Mouse (Mus musculus): ENCODE data around the gene Naa60. TPM values are rescaled to one million over a fixed set of nuclear protein-coding genes. Genes with fewer than 3 reads are reported as not detected.

The Naa60 gene
- polyA plus RNA-seq, 1 experiment from 2014 or later, result 89.4 TPM

DNA sequence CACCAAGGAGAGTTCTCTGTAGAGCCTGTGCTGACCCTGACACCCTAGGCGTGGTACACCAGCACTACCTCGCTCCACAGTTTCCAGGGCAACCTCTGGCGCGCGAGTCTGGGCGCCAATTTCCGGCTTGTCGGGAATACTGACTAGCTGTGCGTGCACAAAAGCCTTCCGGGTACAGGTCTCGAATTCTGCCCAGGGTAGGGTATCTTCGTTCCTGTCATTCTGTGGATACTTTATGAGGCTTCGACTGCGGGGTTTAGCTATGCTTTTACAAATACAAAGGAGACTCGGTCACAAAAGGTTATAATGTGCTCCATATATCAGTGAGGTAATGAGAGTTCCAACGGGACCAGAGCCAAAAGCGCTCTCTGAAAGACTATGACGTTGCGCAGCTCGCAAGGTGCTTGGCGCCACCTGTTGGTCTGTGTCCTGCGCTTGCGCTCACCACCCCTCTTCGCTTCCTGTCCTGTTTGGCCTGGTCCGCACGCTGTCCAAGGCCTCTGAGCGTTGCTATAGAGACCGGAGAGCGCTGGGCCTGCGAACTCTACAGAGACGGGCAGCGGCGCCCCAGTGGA is 36.4 kb downstream of the Naa60 start, which contains the start of the genes 1700037C18Rik and Cluap1:
Gene 1700037C18Rik (minus strand): TSS at position 153 of the 575 bp plus-strand sequence.
Gene Cluap1 (plus strand): TSS at position 265 of the 575 bp plus-strand sequence.
- peak within 1 kb of the TSS; percentile 79 for H3K9ac ChIP-seq (replicated peaks; ENCODE audit: low read depth, low read length)
- 0% methylated on average over 33 of the region's 33 CpGs for WGBS

DNA sequence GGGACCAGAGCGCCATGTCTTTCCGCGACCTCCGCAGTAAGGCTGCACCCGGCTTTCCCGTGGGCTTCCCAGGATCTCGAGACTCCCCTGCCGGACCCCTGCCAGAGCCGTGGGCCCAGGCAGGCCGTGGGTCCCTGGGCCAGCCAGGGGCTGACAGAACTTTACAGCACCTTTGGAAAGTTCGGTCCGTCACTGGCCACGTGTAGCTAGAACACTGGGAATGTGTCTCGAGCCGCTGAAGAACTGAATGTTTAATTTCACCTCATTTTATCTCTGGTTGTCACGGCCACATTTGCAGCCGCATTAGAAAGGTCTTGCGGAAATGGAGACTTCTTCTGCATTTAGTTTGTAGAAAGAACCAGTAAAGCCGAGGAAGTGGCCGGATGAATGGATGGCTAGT is 36.9 kb downstream of the Naa60 start:
- H3K9ac ChIP-seq (replicated peaks; ENCODE audit: low read depth, low read length), result peak overlapping the region; percentile 79
- peaks cover 15% of the 10 kb centered on the region for H3K4me1 ChIP-seq (replicated peaks; ENCODE audit: control insufficient read depth, insufficient read depth, low read length)
- H3K9me3 ChIP-seq (ENCODE audit: control insufficient read depth, low read length), result no peaks in the 10 kb centered on the region
- H3K36me3 ChIP-seq (ENCODE audit: control insufficient read depth, insufficient read depth), result peaks cover 20% of the 10 kb centered on the region
- H3K27me3 ChIP-seq (replicated peaks; ENCODE audit: control insufficient read depth, insufficient read depth, low read length), result no peaks in the 10 kb centered on the region
- H3K4me2 ChIP-seq (ENCODE audit: low read length), result peak overlapping the region; percentile 79
- WGBS, result 6% methylated on average over 20 of the region's 20 CpGs
- peak overlapping the region; percentile 79 for H3K27ac ChIP-seq (ENCODE audit: low read length)
- ATAC-seq, result no peak
- peak overlapping the region; percentile 75 for H3K4me3 ChIP-seq (replicated peaks; ENCODE audit: low read length)

More for the DNA sequence above, 36.4 kb downstream of the Naa60 start, which contains the start of the genes 1700037C18Rik and Cluap1:
- H3K27ac ChIP-seq (ENCODE audit: low read length), result peak within 1 kb of the TSS; percentile 79
- no peaks in the 10 kb centered on the region for H3K27me3 ChIP-seq (replicated peaks; ENCODE audit: control insufficient read depth, insufficient read depth, low read length)
- H3K4me1 ChIP-seq (replicated peaks; ENCODE audit: control insufficient read depth, insufficient read depth, low read length), result peaks cover 15% of the 10 kb centered on the region
- no peaks in the 10 kb centered on the region for H3K9me3 ChIP-seq (ENCODE audit: control insufficient read depth, low read length)
- H3K4me2 ChIP-seq (ENCODE audit: low read length), result peak within 1 kb of the TSS; percentile 79
- peak within 1 kb of the TSS; percentile 75 for H3K4me3 ChIP-seq (replicated peaks; ENCODE audit: low read length)
- ATAC-seq, result peak; percentile 95
- H3K36me3 ChIP-seq (ENCODE audit: control insufficient read depth, insufficient read depth), result peaks cover 19% of the 10 kb centered on the region

DNA sequence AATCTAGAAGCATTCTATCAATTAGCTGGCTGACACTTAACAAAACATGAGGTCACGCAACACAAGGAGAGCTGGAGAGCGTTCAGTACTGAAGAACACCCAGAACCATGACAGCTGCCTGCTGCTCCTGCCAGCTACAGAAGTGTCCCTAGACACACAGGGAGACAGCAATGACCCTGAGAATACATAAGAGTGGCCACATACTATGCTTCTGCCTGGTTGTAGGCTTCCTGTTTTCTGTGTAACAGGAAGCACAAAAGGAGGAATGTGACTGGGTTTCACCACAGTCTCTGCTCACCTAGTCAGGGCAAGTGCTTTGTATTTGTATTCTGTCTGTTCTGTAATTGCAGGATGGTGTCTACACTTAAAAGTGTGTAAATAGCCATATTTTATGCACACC is 48.6 kb downstream of the Naa60 start:
- ATAC-seq, result no peak
- Histone ChIP-seq H3K36me3 (ENCODE audit: control insufficient read depth, insufficient read depth) (peaks cover 30% of the 10 kb centered on the region), H3K4me2 (ENCODE audit: low read length) (no peak overlapping the region), H3K4me1 (replicated peaks; ENCODE audit: control insufficient read depth, insufficient read depth, low read length) (no peaks in the 10 kb centered on the region), H3K27ac (ENCODE audit: low read length) (no peak overlapping the region), H3K27me3 (replicated peaks; ENCODE audit: control insufficient read depth, insufficient read depth, low read length) (no peaks in the 10 kb centered on the region), H3K4me3 (replicated peaks; ENCODE audit: low read length) (no peak overlapping the region), H3K9me3 (ENCODE audit: control insufficient read depth, low read length) (no peaks in the 10 kb centered on the region), H3K9ac (replicated peaks; ENCODE audit: low read depth, low read length) (no peak overlapping the region)
- 86% methylated on average over 2 of the region's 2 CpGs for WGBS

DNA sequence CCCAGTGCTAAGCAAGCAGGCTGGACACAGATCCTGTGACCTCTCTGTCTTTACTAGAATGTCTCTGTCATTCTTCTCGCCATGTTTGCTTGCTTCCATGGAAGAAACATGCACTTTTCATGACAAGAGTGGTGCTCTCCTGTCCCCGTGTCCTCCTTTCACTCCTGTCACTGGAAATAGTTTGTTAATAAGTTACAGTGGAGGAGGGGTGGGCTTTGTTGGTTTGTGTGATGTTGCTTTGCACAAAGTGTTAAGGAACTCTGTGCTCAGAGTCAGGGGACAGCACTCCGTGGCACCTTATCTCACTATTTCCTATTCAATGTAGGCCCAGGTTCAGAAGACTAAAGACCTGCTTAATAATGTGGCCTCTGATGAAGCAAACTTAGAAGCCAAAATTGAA is 51.3 kb downstream of the Naa60 start:
- no peaks in the 10 kb centered on the region for H3K27me3 ChIP-seq (replicated peaks; ENCODE audit: control insufficient read depth, insufficient read depth, low read length)
- H3K4me1 ChIP-seq (replicated peaks; ENCODE audit: control insufficient read depth, insufficient read depth, low read length), result no peaks in the 10 kb centered on the region
- no peak for ATAC-seq
- WGBS, result 89% methylated on average over 3 of the region's 3 CpGs
- H3K4me2 ChIP-seq (ENCODE audit: low read length), result no peak overlapping the region
- H3K4me3 ChIP-seq (replicated peaks; ENCODE audit: low read length), result no peak overlapping the region
- peaks cover 35% of the 10 kb centered on the region for H3K36me3 ChIP-seq (ENCODE audit: control insufficient read depth, insufficient read depth)
- no peak overlapping the region for H3K27ac ChIP-seq (ENCODE audit: low read length)
- H3K9me3 ChIP-seq (ENCODE audit: control insufficient read depth, low read length), result no peaks in the 10 kb centered on the region
- no peak overlapping the region for H3K9ac ChIP-seq (replicated peaks; ENCODE audit: low read depth, low read length)

DNA sequence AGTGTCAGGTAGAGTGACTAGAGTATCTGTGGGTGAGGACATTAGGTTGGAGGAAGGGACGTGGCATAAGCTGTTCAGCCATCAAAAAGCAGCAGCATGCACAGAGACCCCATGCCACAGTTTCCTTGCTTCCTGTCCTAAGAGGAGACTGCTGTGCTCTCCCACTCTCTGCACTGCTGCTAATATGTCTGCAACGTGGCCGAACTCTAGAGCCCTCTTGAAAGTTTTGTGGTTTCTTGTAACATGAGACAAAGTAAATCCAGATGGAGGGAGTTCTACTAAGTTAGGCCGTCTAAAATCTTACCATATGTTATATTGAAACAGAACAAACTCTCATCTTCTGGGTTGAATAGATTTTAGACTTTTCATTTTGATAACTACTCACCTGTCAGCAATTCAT is 51.8 kb downstream of the Naa60 start:
- H3K9me3 ChIP-seq (ENCODE audit: control insufficient read depth, low read length), result no peaks in the 10 kb centered on the region
- no peak overlapping the region for H3K4me2 ChIP-seq (ENCODE audit: low read length)
- H3K4me1 ChIP-seq (replicated peaks; ENCODE audit: control insufficient read depth, insufficient read depth, low read length), result no peaks in the 10 kb centered on the region
- no peak overlapping the region for H3K9ac ChIP-seq (replicated peaks; ENCODE audit: low read depth, low read length)
- peaks cover 37% of the 10 kb centered on the region for H3K36me3 ChIP-seq (ENCODE audit: control insufficient read depth, insufficient read depth)
- H3K27me3 ChIP-seq (replicated peaks; ENCODE audit: control insufficient read depth, insufficient read depth, low read length), result no peaks in the 10 kb centered on the region
- ATAC-seq, result no peak
- H3K4me3 ChIP-seq (replicated peaks; ENCODE audit: low read length), result no peak overlapping the region
- 91% methylated on average over 4 of the region's 4 CpGs for WGBS
- no peak overlapping the region for H3K27ac ChIP-seq (ENCODE audit: low read length)

DNA sequence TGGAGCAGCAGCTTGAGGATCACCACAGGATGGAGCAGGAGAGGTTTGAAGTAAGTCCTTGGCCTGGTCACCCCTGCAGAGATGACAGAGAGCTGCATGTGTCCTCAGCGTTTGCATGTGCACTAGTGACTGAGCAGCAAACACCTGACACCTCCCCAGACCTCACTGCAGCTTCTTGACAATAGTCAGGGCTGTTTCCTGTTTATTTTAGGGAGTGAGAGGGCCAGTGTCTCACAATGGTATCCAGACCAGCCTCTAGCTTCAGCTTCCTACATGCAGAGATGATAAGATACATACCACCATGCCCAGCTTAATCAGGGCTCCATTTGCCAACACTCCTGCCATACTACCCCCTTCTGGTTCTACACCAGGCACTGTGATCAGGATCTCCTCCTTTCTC is 56.4 kb downstream of the Naa60 start:
- no peak overlapping the region for H3K27ac ChIP-seq (ENCODE audit: low read length)
- H3K9ac ChIP-seq (replicated peaks; ENCODE audit: low read depth, low read length), result no peak overlapping the region
- no peak overlapping the region for H3K4me2 ChIP-seq (ENCODE audit: low read length)
- no peaks in the 10 kb centered on the region for H3K27me3 ChIP-seq (replicated peaks; ENCODE audit: control insufficient read depth, insufficient read depth, low read length)
- H3K4me3 ChIP-seq (replicated peaks; ENCODE audit: low read length), result no peak overlapping the region
- ATAC-seq, result no peak
- 62% methylated on average over 1 of the region's 1 CpGs for WGBS
- H3K36me3 ChIP-seq (ENCODE audit: control insufficient read depth, insufficient read depth), result peaks cover 36% of the 10 kb centered on the region
- no peaks in the 10 kb centered on the region for H3K9me3 ChIP-seq (ENCODE audit: control insufficient read depth, low read length)
- no peaks in the 10 kb centered on the region for H3K4me1 ChIP-seq (replicated peaks; ENCODE audit: control insufficient read depth, insufficient read depth, low read length)

DNA sequence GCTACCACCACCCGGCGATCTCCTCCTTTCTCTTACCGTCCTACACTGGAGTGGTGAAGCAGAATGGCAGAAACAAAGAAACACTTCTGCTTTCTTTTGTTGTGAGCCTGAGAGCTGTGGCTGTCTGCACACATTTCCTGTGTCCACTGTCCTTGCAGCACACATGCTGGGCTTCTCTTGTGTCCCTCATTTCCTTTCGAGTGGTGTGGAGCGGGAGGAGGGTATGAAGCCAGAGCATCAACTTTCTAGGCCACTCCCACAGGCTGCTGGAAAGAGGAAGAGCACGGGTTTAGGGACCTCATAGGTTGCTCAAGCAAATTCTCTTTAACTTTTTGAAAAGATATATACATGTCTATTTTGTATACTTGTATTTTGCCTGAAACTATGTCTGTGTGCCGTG is 57.0 kb downstream of the Naa60 start:
- no peak for ATAC-seq

DNA sequence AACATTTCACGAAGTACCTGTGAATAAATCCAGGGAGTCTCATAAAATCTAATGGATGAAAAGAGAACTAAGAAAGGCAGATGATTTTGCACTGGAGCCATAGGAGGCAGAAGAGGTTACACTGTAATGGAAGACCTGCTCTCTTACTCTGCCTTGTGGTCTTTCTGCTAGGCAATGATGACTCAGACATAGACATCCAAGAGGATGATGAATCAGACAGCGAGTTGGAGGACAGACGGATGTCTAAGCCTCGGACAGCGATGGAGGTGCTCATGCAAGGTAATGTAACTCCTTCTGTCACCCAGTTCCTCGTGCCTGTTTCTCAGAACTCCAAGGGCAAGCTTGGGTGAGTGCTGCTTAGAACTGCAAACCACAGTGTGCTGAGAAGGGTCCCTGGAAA is 61.4 kb downstream of the Naa60 start:
- Histone ChIP-seq H3K9ac (replicated peaks; ENCODE audit: low read depth, low read length) (no peak overlapping the region), H3K36me3 (ENCODE audit: control insufficient read depth, insufficient read depth) (peaks cover 27% of the 10 kb centered on the region), H3K4me2 (ENCODE audit: low read length) (no peak overlapping the region), H3K4me3 (replicated peaks; ENCODE audit: low read length) (no peak overlapping the region), H3K4me1 (replicated peaks; ENCODE audit: control insufficient read depth, insufficient read depth, low read length) (no peaks in the 10 kb centered on the region), H3K27me3 (replicated peaks; ENCODE audit: control insufficient read depth, insufficient read depth, low read length) (no peaks in the 10 kb centered on the region), H3K27ac (ENCODE audit: low read length) (no peak overlapping the region), H3K9me3 (ENCODE audit: control insufficient read depth, low read length) (no peaks in the 10 kb centered on the region)
- no peak for ATAC-seq
- WGBS, result 95% methylated on average over 6 of the region's 6 CpGs

More for the DNA sequence above, 57.0 kb downstream of the Naa60 start:
- 76% methylated on average over 7 of the region's 7 CpGs for WGBS
- Histone ChIP-seq H3K4me1 (replicated peaks; ENCODE audit: control insufficient read depth, insufficient read depth, low read length) (no peaks in the 10 kb centered on the region), H3K36me3 (ENCODE audit: control insufficient read depth, insufficient read depth) (peaks cover 34% of the 10 kb centered on the region), H3K9me3 (ENCODE audit: control insufficient read depth, low read length) (no peaks in the 10 kb centered on the region), H3K27me3 (replicated peaks; ENCODE audit: control insufficient read depth, insufficient read depth, low read length) (no peaks in the 10 kb centered on the region), H3K27ac (ENCODE audit: low read length) (no peak overlapping the region), H3K9ac (replicated peaks; ENCODE audit: low read depth, low read length) (no peak overlapping the region), H3K4me3 (replicated peaks; ENCODE audit: low read length) (no peak overlapping the region), H3K4me2 (ENCODE audit: low read length) (no peak overlapping the region)

DNA sequence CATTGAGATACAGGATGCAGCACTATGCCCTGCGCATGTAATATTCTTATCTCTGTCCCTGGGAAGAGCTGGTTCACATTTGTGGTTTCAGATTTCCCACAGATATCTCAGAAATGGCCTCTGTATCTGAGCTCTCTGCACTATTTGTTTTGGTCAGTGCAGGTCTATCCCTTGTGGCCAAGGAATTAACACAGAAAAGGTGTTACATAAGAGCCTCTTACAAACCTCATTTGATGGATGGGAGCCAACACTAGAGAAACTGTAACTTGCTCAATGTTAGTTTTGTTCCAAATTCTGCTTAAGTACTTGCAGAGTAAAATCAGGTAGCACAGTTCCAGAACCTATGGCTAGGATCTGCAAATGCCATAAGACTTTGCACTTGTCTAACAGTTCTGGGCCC is 61.9 kb downstream of the Naa60 start:
- H3K27me3 ChIP-seq (replicated peaks; ENCODE audit: control insufficient read depth, insufficient read depth, low read length), result no peaks in the 10 kb centered on the region
- H3K36me3 ChIP-seq (ENCODE audit: control insufficient read depth, insufficient read depth), result peaks cover 29% of the 10 kb centered on the region
- no peak overlapping the region for H3K4me3 ChIP-seq (replicated peaks; ENCODE audit: low read length)
- no peak for ATAC-seq
- no peaks in the 10 kb centered on the region for H3K4me1 ChIP-seq (replicated peaks; ENCODE audit: control insufficient read depth, insufficient read depth, low read length)
- H3K9ac ChIP-seq (replicated peaks; ENCODE audit: low read depth, low read length), result no peak overlapping the region
- no peak overlapping the region for H3K27ac ChIP-seq (ENCODE audit: low read length)
- H3K9me3 ChIP-seq (ENCODE audit: control insufficient read depth, low read length), result no peaks in the 10 kb centered on the region
- H3K4me2 ChIP-seq (ENCODE audit: low read length), result no peak overlapping the region
- WGBS, result 98% methylated on average over 1 of the region's 1 CpGs

DNA sequence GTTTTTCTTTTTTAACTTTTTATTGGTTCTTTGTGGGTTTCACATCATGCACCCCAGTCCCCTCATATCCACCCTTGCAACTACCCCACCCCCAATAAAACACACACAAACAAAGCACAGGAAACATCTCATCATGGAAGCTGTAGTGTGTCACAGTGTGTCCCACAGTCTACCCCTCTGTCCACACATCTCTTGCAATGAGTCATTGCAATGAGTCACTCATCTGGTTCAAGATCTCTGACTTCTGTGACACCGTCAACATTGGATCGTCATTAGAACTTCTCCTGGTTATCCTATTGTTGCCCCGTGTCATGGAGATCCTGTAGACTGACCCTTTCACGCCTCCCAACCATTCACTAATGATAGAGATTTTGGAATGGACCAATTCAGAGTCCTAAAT is 62.5 kb downstream of the Naa60 start:
- H3K4me3 ChIP-seq (replicated peaks; ENCODE audit: low read length), result no peak overlapping the region
- no peaks in the 10 kb centered on the region for H3K9me3 ChIP-seq (ENCODE audit: control insufficient read depth, low read length)
- H3K27me3 ChIP-seq (replicated peaks; ENCODE audit: control insufficient read depth, insufficient read depth, low read length), result no peaks in the 10 kb centered on the region
- 91% methylated on average over 4 of the region's 4 CpGs for WGBS
- H3K27ac ChIP-seq (ENCODE audit: low read length), result no peak overlapping the region
- H3K9ac ChIP-seq (replicated peaks; ENCODE audit: low read depth, low read length), result no peak overlapping the region
- H3K4me2 ChIP-seq (ENCODE audit: low read length), result no peak overlapping the region
- ATAC-seq, result no peak
- no peaks in the 10 kb centered on the region for H3K4me1 ChIP-seq (replicated peaks; ENCODE audit: control insufficient read depth, insufficient read depth, low read length)
- H3K36me3 ChIP-seq (ENCODE audit: control insufficient read depth, insufficient read depth), result peaks cover 29% of the 10 kb centered on the region

Measured in forebrain, embryonic 16.5 days (tissue).